Mouse (Mus musculus) embryonic facial prominence, embryonic 14.5 days (tissue): ENCODE results near the gene Klrb1c. TPM values are rescaled to one million over a fixed set of nuclear protein-coding genes. Genes with fewer than 3 reads are reported as not detected.
"Not testable (repeated sequence)": the region's sequence is repeated elsewhere in the genome, so short reads cannot be mapped to it uniquely, and the experiment has no call there.

Experiments
- ATAC-seq: fragments of 200-750 bp; cut with Nextera tagmentation; 2 replicates; pipeline ENCODE4 v1.8.0; 2017; ENCODE audit warnings: low read depth, moderate number of reproducible peaks, moderate TSS enrichment
- DNase-seq: peaks from one replicate; pipeline ENCODE4 v3.0.0-alpha.2; 2015; ENCODE audit warnings: low spot score
- H3K27ac ChIP-seq: fragments of 300-500 bp; sonication (generic); replicated peaks from 2 replicates; pipeline ENCODE4 v1.5.1; 2014; ENCODE audit warnings: low read depth, mild to moderate bottlenecking, low read length, moderate library complexity
- H3K27me3 ChIP-seq: fragments of 300-500 bp; sonication (generic); replicated peaks from 2 replicates; pipeline ENCODE4 v1.6.1; 2014; ENCODE audit warnings: low read length; ENCODE audit not compliant: control insufficient read depth, insufficient read depth
- H3K36me3 ChIP-seq: fragments of 300-500 bp; sonication (generic); 2 replicates; pipeline ENCODE4 v1.6.1; 2014; ENCODE audit warnings: low read length, mixed read lengths; ENCODE audit not compliant: control insufficient read depth, insufficient read depth
- H3K4me1 ChIP-seq: fragments of 300-500 bp; sonication (generic); 2 replicates; pipeline ENCODE4 v1.6.1; 2014; ENCODE audit warnings: antibody characterized with exemption, low read length; ENCODE audit not compliant: control insufficient read depth, insufficient read depth
- H3K4me2 ChIP-seq: fragments of 300-500 bp; sonication (generic); 2 replicates; pipeline ENCODE4 v1.6.1; 2014; ENCODE audit warnings: low read depth, mild to moderate bottlenecking, low read length, moderate library complexity, mixed read lengths
- H3K4me3 ChIP-seq: fragments of 300-500 bp; sonication (generic); 2 replicates; pipeline ENCODE4 v1.5.1; 2014; ENCODE audit warnings: low read depth, mild to moderate bottlenecking, low read length
- H3K9ac ChIP-seq: fragments of 300-500 bp; sonication (generic); 2 replicates; pipeline ENCODE4 v1.6.1; 2014; ENCODE audit warnings: low read depth, mild to moderate bottlenecking, low read length, moderate library complexity, mixed read lengths
- H3K9me3 ChIP-seq: fragments of 300-500 bp; sonication (generic); 2 replicates; pipeline ENCODE4 v1.6.1; 2016; ENCODE audit warnings: low read length; ENCODE audit not compliant: control insufficient read depth
- WGBS: fragments of 180-500 bp; shearing (Covaris S2); extraction: QIAGEN DNeasy Blood & Tissue Kit; methylation state at CpG from one replicate; pipeline ENCODE4 v1.1.7; 2014; 5-methylcytosine and 5-hydroxymethylcytosine counted together
- polyA plus RNA-seq: library from polyadenylated mRNA; unstranded; fragments of >200 nt; fragmentation: Nextera tagmentation; extraction: Ambion mirVana; gene quantifications from 2 replicates; pipeline ENCODE4 v1.2.1, GENCODE M21; 2014

Klrb1c gene
- polyA plus RNA-seq, 1 experiment from 2014 or later = not detected

- ATAC-seq = no peak
- Histone ChIP-seq H3K4me2 (no peak overlapping the region), H3K27ac (no peak overlapping the region), H3K9ac (no peak overlapping the region), H3K27me3 (no peaks in the 10 kb centered on the region), H3K4me1 (no peaks in the 10 kb centered on the region), H3K4me3 (no peak overlapping the region), H3K9me3 (no peaks in the 10 kb centered on the region), H3K36me3 (no peaks in the 10 kb centered on the region)
- 90% methylated on average over 1 of the region's 1 CpGs for WGBS
- DNase-seq = no peak
These were observed 498 bp downstream of the Klrb1c start for GRCm38 (mm10) chr6:128788517-128788916.

DNA sequence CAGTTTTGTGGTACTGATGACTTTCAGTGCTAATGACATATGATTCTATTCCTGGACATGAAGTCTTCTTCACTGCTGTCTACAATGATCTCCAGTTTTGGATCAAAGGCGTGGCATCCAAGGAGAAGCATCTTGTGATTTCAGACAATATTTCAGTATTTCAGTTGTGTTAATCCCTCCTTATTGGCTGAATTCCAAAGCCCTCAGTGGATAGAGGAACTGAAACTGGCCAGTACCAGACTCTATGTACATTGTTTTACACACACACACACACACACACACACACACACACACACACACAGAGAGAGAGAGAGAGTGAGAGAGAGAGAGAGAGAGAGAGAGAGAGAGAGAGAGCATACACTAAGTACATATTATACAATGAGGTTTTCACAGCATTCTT is 2.6 kb downstream of the Klrb1c start:
- not testable (repeated sequence) for DNase-seq, H3K9ac ChIP-seq, H3K4me3 ChIP-seq, ATAC-seq, H3K27ac ChIP-seq, H3K36me3 ChIP-seq, H3K4me1 ChIP-seq, H3K9me3 ChIP-seq, H3K4me2 ChIP-seq, H3K27me3 ChIP-seq
- 83% methylated on average over 1 of the region's 1 CpGs for WGBS

- no peaks in the 10 kb centered on the region for H3K36me3 ChIP-seq
- H3K9ac ChIP-seq = no peak overlapping the region
- peak overlapping the region; percentile 3 for H3K27ac ChIP-seq
- H3K27me3 ChIP-seq = no peaks in the 10 kb centered on the region
- 0 out of 2 replicates have a peak, but pooled peaks cover 3% of the 10 kb centered on the region for H3K4me1 ChIP-seq
- ATAC-seq (peak; percentile 61), DNase-seq (peak; percentile 50)
- 57% methylated on average over 10 of the region's 10 CpGs for WGBS
- H3K4me3 ChIP-seq = no peak overlapping the region
- peak overlapping the region; percentile 30 for H3K4me2 ChIP-seq
- no peaks in the 10 kb centered on the region for H3K9me3 ChIP-seq
These were observed 19.3 kb downstream of the Klrb1c start for GRCm38 (mm10) chr6:128769481-128770253.

DNA sequence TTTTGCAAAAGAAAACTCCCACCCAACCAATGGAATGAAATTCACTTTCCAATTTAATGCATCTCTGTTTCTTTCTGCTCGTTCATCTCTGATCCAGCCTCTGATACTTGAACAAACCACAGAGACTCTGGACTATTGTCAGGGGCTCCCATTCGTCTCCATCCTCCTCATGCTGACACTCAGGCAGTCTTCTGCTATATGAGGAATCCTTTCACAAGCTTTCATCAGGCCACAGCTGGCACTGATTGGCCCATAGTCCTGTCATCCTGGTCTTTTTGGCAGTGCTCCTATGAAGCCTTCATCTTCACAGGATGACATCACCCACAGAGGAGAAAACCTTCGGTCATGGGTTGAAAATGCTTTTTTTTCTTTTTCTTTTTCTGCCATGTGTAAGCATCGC is 21.0 kb downstream of the Klrb1c start:
- Histone ChIP-seq H3K27me3 (no peaks in the 10 kb centered on the region), H3K9ac (no peak overlapping the region), H3K36me3 (no peaks in the 10 kb centered on the region), H3K4me2 (no peak overlapping the region), H3K4me3 (no peak overlapping the region), H3K9me3 (no peaks in the 10 kb centered on the region), H3K4me1 (0 out of 2 replicates have a peak, but pooled peaks cover 3% of the 10 kb centered on the region), H3K27ac (no peak overlapping the region)
- DNase-seq (no peak), ATAC-seq (no peak)
- 73% methylated on average over 4 of the region's 4 CpGs for WGBS

GRCm38 (mm10) chr6:128766486-128767254 is 22.3 kb downstream of the Klrb1c start:
- not testable (repeated sequence) for ATAC-seq, H3K9ac ChIP-seq, H3K27ac ChIP-seq, H3K36me3 ChIP-seq, H3K4me3 ChIP-seq, H3K4me1 ChIP-seq, H3K27me3 ChIP-seq, H3K4me2 ChIP-seq, H3K9me3 ChIP-seq
- 61% methylated on average over 6 of the region's 6 CpGs for WGBS
- peak; percentile 66 for DNase-seq

GRCm38 (mm10) chr6:128765211-128765610 is 23.8 kb downstream of the Klrb1c start:
- H3K4me2 ChIP-seq = no peak overlapping the region
- 89% methylated on average over 1 of the region's 1 CpGs for WGBS
- DNase-seq (no peak), ATAC-seq (no peak)
- no peaks in the 10 kb centered on the region for H3K36me3 ChIP-seq
- H3K9ac ChIP-seq = no peak overlapping the region
- no peak overlapping the region for H3K27ac ChIP-seq
- H3K9me3 ChIP-seq = no peaks in the 10 kb centered on the region
- no peaks in the 10 kb centered on the region for H3K27me3 ChIP-seq
- peaks cover 3% of the 10 kb centered on the region; the same call in 1 of the 2 replicates for H3K4me1 ChIP-seq
- no peak overlapping the region; the same call in 1 of the 2 replicates for H3K4me3 ChIP-seq

DNA sequence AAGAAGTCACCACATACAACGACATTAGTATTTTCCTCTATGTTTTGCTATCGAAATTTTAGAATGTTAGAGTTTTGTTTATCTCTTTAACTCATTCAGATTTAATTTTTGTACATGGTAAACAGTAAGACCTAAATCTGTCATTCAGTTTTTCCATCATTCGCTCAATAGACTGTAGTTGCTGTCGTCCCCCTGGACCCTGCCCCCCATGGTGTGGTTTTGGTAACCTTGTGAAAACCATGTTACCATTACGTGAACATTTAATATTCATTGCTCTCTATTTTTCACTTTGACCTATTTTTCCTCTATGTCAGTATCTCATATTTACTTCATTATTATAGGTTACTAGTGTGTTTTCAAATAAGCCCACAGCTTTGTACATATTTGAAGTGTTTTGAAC is 24.4 kb downstream of the Klrb1c start:
- Histone ChIP-seq H3K9ac (peak overlapping the region; percentile 54; the same call in 1 of the 2 replicates), H3K4me3 (peak overlapping the region; percentile 47), H3K27ac (peak overlapping the region; percentile 67), H3K4me1 (peaks cover 1% of the 10 kb centered on the region; the same call in 1 of the 2 replicates), H3K4me2 (peak overlapping the region; percentile 53), H3K27me3 (no peaks in the 10 kb centered on the region), H3K9me3 (no peaks in the 10 kb centered on the region), H3K36me3 (no peaks in the 10 kb centered on the region)
- ATAC-seq = no peak
- 18% methylated on average over 5 of the region's 5 CpGs for WGBS
- no peak for DNase-seq

GRCm38 (mm10) chr6:128763736-128764523 is 25.1 kb downstream of the Klrb1c start:
- H3K36me3 ChIP-seq = no peaks in the 10 kb centered on the region
- ATAC-seq (peak; percentile 95), DNase-seq (peak; percentile 98)
- H3K27me3 ChIP-seq = no peaks in the 10 kb centered on the region
- H3K9ac ChIP-seq = peak overlapping the region; percentile 62
- no peaks in the 10 kb centered on the region for H3K9me3 ChIP-seq
- 1% methylated on average over 29 of the region's 30 CpGs for WGBS
- peak overlapping the region; percentile 71 for H3K27ac ChIP-seq
- peak overlapping the region; percentile 47 for H3K4me3 ChIP-seq
- H3K4me1 ChIP-seq = peaks cover 2% of the 10 kb centered on the region; the same call in 1 of the 2 replicates
- peak overlapping the region; percentile 58 for H3K4me2 ChIP-seq
